Mouse (Mus musculus) lung, postnatal 0 days (tissue): ENCODE measurements around the gene Mtm1.

Experiments used
- CTCF ChIP-seq: IDR thresholded peaks from 2 replicates; pipeline ENCODE4 v1.5.1; 2016; ENCODE audit warnings: antibody characterized with exemption, mild to moderate bottlenecking
- EP300 ChIP-seq: IDR thresholded peaks from 2 replicates; pipeline ENCODE4 v1.6.1; 2016; ENCODE audit warnings: antibody characterized with exemption, mild to moderate bottlenecking, control low read depth

GRCm38 (mm10) chrX:71215113-71215708 is 4.6 kb downstream of the Mtm1 start:
- TF ChIP-seq CTCF, result no peak
- TF ChIP-seq EP300, result no peak
